8 mouse cellular contexts compared by ENCODE assay signal in the genomic region with DNA sequence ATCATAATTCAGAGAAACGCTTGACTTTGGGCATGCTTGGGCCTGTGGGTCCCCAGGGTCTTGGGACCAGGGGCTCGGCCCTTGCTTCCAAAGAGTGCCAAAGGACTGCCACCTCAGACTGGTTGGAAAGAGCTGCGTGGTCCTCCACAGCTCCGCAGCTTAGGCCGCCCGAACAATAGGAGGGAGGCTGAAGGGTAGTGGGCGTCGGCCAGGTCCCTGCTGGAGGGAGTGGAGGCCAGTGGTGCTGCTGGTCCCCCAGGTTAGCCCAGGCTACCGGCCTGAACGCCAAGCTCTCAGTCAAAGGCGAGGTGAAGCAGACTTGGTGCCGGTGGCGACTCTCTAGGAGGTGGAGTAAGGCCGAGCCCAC. TPM values are rescaled to one million over a fixed set of nuclear protein-coding genes. Genes with fewer than 3 reads are reported as not detected.
A peak's percentile ranks its signal among the peaks of the same experiment; 100 is the strongest.
DNase-seq lines count a peak whose midpoint lies in the region; ATAC-seq and TF ChIP-seq lines count a peak whose summit lies in the region.

No protein-coding gene starts in this region.

- H3K9me3 ChIP-seq in kidney, embryonic 14.5 days (ENCODE audit: control insufficient read depth, low read length): no peaks in the 10 kb centered on the region
- H3K9me3 ChIP-seq in hindbrain, embryonic 10.5 days: no peaks in the 10 kb centered on the region
- no peaks in the 10 kb centered on the region for H3K9me3 ChIP-seq in midbrain, embryonic 10.5 days (replicated peaks)

- no peak overlapping the region for H3K27ac ChIP-seq in kidney, embryonic 14.5 days (ENCODE audit: low read depth, low read length)
- H3K27ac ChIP-seq in cortical plate, adult 2 months (ENCODE audit: insufficient read depth, low read length): no peak overlapping the region
- peak overlapping the region; percentile 87 for H3K27ac ChIP-seq in hindbrain, embryonic 10.5 days
- H3K27ac ChIP-seq in midbrain, embryonic 10.5 days (replicated peaks): peak overlapping the region; percentile 81

- peak; percentile 17; the same call in 1 of the 2 replicates for ATAC-seq in kidney, embryonic 14.5 days (ENCODE audit: low FRiP score, low TSS enrichment)
- no peak for ATAC-seq in activated CD4-positive, CD25-positive, alpha-beta regulatory T cell, adult 4 months

- intact Hi-C loops in left cerebral cortex, postnatal 10 days (cut with DNase I): loop anchor here (5.0 kb wide), 1 partner anchor 77 kb away; no protein-coding TSS in a partner anchor

- H3K4me1 ChIP-seq in kidney, embryonic 14.5 days (ENCODE audit: control insufficient read depth, insufficient read depth, low read length): peaks cover 13% of the 10 kb centered on the region
- no peaks in the 10 kb centered on the region for H3K4me1 ChIP-seq in cortical plate, adult 2 months (ENCODE audit: control insufficient read depth, insufficient read depth, low read length)
- peaks cover 26% of the 10 kb centered on the region for H3K4me1 ChIP-seq in hindbrain, embryonic 10.5 days (replicated peaks)
- H3K4me1 ChIP-seq in midbrain, embryonic 10.5 days: peaks cover 26% of the 10 kb centered on the region

- peaks cover 38% of the 10 kb centered on the region for H3K27me3 ChIP-seq in kidney, embryonic 14.5 days (ENCODE audit: control insufficient read depth, insufficient read depth, low read length)
- H3K27me3 ChIP-seq in hindbrain, embryonic 10.5 days (ENCODE audit: insufficient read depth, poor library complexity, severe bottlenecking): peaks cover 81% of the 10 kb centered on the region
- H3K27me3 ChIP-seq in midbrain, embryonic 10.5 days (ENCODE audit: low read depth, poor library complexity, severe bottlenecking): peaks cover 81% of the 10 kb centered on the region

- H3K4me3 ChIP-seq in kidney, embryonic 14.5 days (ENCODE audit: low read length): peak overlapping the region; percentile 64
- H3K4me3 ChIP-seq in cortical plate, adult 2 months (ENCODE audit: insufficient read depth, low read length): peak overlapping the region; percentile 68
- peak overlapping the region; percentile 75 for H3K4me3 ChIP-seq in hindbrain, embryonic 10.5 days
- H3K4me3 ChIP-seq in midbrain, embryonic 10.5 days: peak overlapping the region; percentile 77

- H3K36me3 ChIP-seq in kidney, embryonic 14.5 days (ENCODE audit: control insufficient read depth, insufficient read depth, low read length): no peaks in the 10 kb centered on the region
- no peaks in the 10 kb centered on the region for H3K36me3 ChIP-seq in hindbrain, embryonic 10.5 days
- no peaks in the 10 kb centered on the region for H3K36me3 ChIP-seq in midbrain, embryonic 10.5 days

- WGBS in kidney, embryonic 14.5 days: 12% methylated on average over 14 of the region's 14 CpGs
- WGBS in hindbrain, embryonic 10.5 days: 8% methylated on average over 14 of the region's 14 CpGs
- 11% methylated on average over 14 of the region's 14 CpGs for WGBS in midbrain, embryonic 10.5 days

- H3K9ac ChIP-seq in kidney, embryonic 14.5 days (ENCODE audit: low read depth, low read length): peak overlapping the region; percentile 64

- DNase-seq in kidney, postnatal 14 days: no peak
- DNase-seq in hindbrain, embryonic 10.5 days (ENCODE audit: low spot score): no peak
- no peak for DNase-seq in midbrain, embryonic 10.5 days (ENCODE audit: low spot score)
- DNase-seq in urinary bladder, postnatal 14 days (ENCODE audit: low spot score): no peak
- no peak for DNase-seq in left cerebral cortex, postnatal 10 days (ENCODE audit: extremely low spot score in 1 of 2, low spot score in 2 of 2)

- no peak for TF ChIP-seq POLR2A in cortical plate, adult 2 months (IDR thresholded peaks at IDR 0.05; ENCODE audit: extremely low read depth, insufficient read depth, low read length)

- no peak for TF ChIP-seq CTCF in cortical plate, adult 2 months (IDR thresholded peaks at IDR 0.05; ENCODE audit: extremely low read depth, insufficient read depth, low read length)

- H3K4me2 ChIP-seq in kidney, embryonic 14.5 days (replicated peaks; ENCODE audit: low read depth, low read length): peak overlapping the region; percentile 100

RNA-seq across cellular contexts. Expression of gene Epb41l1, which starts 0.4 kb away (rescaled TPM):
- polyA plus RNA-seq in kidney, embryonic 14.5 days (2014; fragmentation: Nextera tagmentation; extraction: Ambion mirVana): 2.5 and 3.1 TPM in 2 replicates
- polyA plus RNA-seq in cortical plate, adult 2 months (2012; rRNA removed): 226 and 245 TPM in 2 replicates
- 1.0 and 2.1 TPM in 2 replicates for polyA plus RNA-seq in hindbrain, embryonic 10.5 days (2016; fragmentation: Nextera tagmentation; extraction: Ambion mirVana)
- 1.3 and 1.8 TPM in 2 replicates for polyA plus RNA-seq in midbrain, embryonic 10.5 days (2016; fragmentation: Nextera tagmentation; extraction: Ambion mirVana)
- under 1 TPM; 0.19 to 0.24 TPM for polyA plus RNA-seq in activated CD4-positive, CD25-positive, alpha-beta regulatory T cell, adult 4 months (2017; shearing (Covaris generic))
- 100 to 1,000 TPM; 269 to 284 TPM for total RNA-seq in left cerebral cortex, postnatal 10 days (2021)

Comparison
In these comparisons a context has a peak if more than half of its experiments do, and no peak if none do; other contexts are left out.
1. H3K27ac ChIP-seq: peak in hindbrain, embryonic 10.5 days (single experiment) and midbrain, embryonic 10.5 days (single experiment); none in kidney, embryonic 14.5 days (single experiment) and cortical plate, adult 2 months (single experiment).
2. RNA of gene Epb41l1, which starts 0.4 kb away (polyA plus RNA-seq): 226 to 245 TPM in cortical plate, adult 2 months; 2.5 to 3.1 TPM in kidney, embryonic 14.5 days, 1.0 to 2.1 TPM in hindbrain, embryonic 10.5 days, 1.3 to 1.8 TPM in midbrain, embryonic 10.5 days and 0.19 to 0.24 TPM in activated CD4-positive, CD25-positive, alpha-beta regulatory T cell, adult 4 months; every median in the first group is over 10 times any median in the second.
3. Peak in every context shown above with its lines, with median percentiles within 50 percentile points of each other: H3K4me3 ChIP-seq.